Mouse (Mus musculus) left cerebral cortex, postnatal 10 days (tissue): ENCODE measurements at regions not wholly inside any gene's neighbourhood (a gene's known extent, or its start where the extent isn't known, plus 50 kb on each side); places are given as distances from the start of the nearest gene placed in this dataset. TPM values are rescaled to one million over a fixed set of nuclear protein-coding genes. Genes with fewer than 3 reads are reported as not detected.

ENCODE experiments used
- DNase-seq, 2 experiments: peaks; one replicate each; pipeline ENCODE4 v3.0.0; 2021 to 2022; ENCODE audit warnings: low spot score in 2 of 2, mixed read lengths in 1 of 2; ENCODE audit errors: extremely low spot score in 1 of 2
- intact Hi-C: fragments of 180-260 bp; cut with DNase I; formaldehyde crosslinking; loops from one replicate; pipeline ENCODE4 v1.15.1; 2025
- microRNA-seq: library from miRNA; unstranded; fragments of <30 nt; microRNA quantifications from one replicate; pipeline ENCODE4 v1.2.0, GENCODE M21; 2022

GRCm38 (mm10) chr3:34971536-34971935, 321.3 kb downstream of the Sox2 start:
- no peak for DNase-seq
- intact Hi-C loops = no loop called here

- intact Hi-C loops = no loop called here
- DNase-seq = no peak
These were observed 324.2 kb downstream of the Sox2 start for GRCm38 (mm10) chr3:34974371-34974770.

Small RNA genes in the stretch of these regions (microRNA-seq; reads per million reads assigned to microRNA genes)
- gene Mir6378 = not detected
